8 mouse cellular contexts compared by ENCODE assay signal in genomic region chrX:99199669-99200068, GRCm38 (mm10).
DNase-seq lines count a peak whose midpoint lies in the region; ATAC-seq and TF ChIP-seq lines count a peak whose summit lies in the region.

No protein-coding gene starts in this region.

- H3K27ac ChIP-seq in forebrain, embryonic 13.5 days = peak overlapping the region; percentile 97
- peak overlapping the region; percentile 71 for H3K27ac ChIP-seq in intestine, embryonic 15.5 days
- no peak overlapping the region for H3K27ac ChIP-seq in liver, embryonic 16.5 days (ENCODE audit: low read length)
- H3K27ac ChIP-seq in small intestine, adult 2 months (ENCODE audit: insufficient read depth, low read depth, low read length) = peak overlapping the region; percentile 48

- H3K9ac ChIP-seq in forebrain, embryonic 13.5 days = peak overlapping the region; percentile 40
- no peak overlapping the region for H3K9ac ChIP-seq in intestine, embryonic 15.5 days
- H3K9ac ChIP-seq in liver, embryonic 16.5 days (ENCODE audit: low read depth, low read length) = no peak overlapping the region

- no peak overlapping the region for H3K4me3 ChIP-seq in forebrain, embryonic 13.5 days
- no peak overlapping the region for H3K4me3 ChIP-seq in intestine, embryonic 15.5 days (replicated peaks)
- no peak overlapping the region for H3K4me3 ChIP-seq in liver, embryonic 16.5 days (ENCODE audit: low read depth, low read length)
- H3K4me3 ChIP-seq in small intestine, adult 2 months (ENCODE audit: low read depth, low read length) = no peak overlapping the region

- in situ Hi-C loops in Patski (cut with MboI; ENCODE audit: low pct_unique_long_range_greater_than_20kb) = loop anchor here (5.0 kb wide), 1 partner anchor 62 kb away; the partner anchor contains the start of gene Efnb1

- H3K4me1 ChIP-seq in forebrain, embryonic 13.5 days = peaks cover 43% of the 10 kb centered on the region
- H3K4me1 ChIP-seq in intestine, embryonic 15.5 days (replicated peaks) = no peaks in the 10 kb centered on the region
- H3K4me1 ChIP-seq in liver, embryonic 16.5 days (ENCODE audit: control insufficient read depth, low read depth, low read length) = no peaks in the 10 kb centered on the region
- H3K4me1 ChIP-seq in small intestine, adult 2 months (ENCODE audit: control insufficient read depth, insufficient read depth, insufficient read length, low read length) = 0 out of 2 replicates have a peak, but pooled peaks cover 2% of the 10 kb centered on the region

- ATAC-seq in Patski = peak; percentile 35
- no peak for ATAC-seq in forebrain, embryonic 13.5 days
- ATAC-seq in intestine, embryonic 15.5 days = peak; percentile 26
- 0 out of 2 replicates have a peak, but pooled peaks have one; percentile 21 for ATAC-seq in liver, embryonic 16.5 days (ENCODE audit: low read depth)

- H3K36me3 ChIP-seq in forebrain, embryonic 13.5 days (ENCODE audit: poor library complexity, severe bottlenecking) = no peaks in the 10 kb centered on the region
- H3K36me3 ChIP-seq in intestine, embryonic 15.5 days = no peaks in the 10 kb centered on the region
- no peaks in the 10 kb centered on the region for H3K36me3 ChIP-seq in liver, embryonic 16.5 days (ENCODE audit: control insufficient read depth, insufficient read depth)
- H3K36me3 ChIP-seq in small intestine, adult 2 months (ENCODE audit: control insufficient read depth, insufficient read depth, low read length) = no peaks in the 10 kb centered on the region

- CTCF ChIA-PET in Patski (lab: Charles Lee) = no interaction called here

- DNase-seq in Patski (ENCODE audit: low read depth, low spot score) = no peak
- DNase-seq in ovary, adult 18-20 months (ENCODE audit: low spot score) = no peak
- DNase-seq in Muller cell, postnatal 12 days (ENCODE audit: inconsistent ontology term) = no peak
- DNase-seq in B cell, adult 2 months = no peak

- H3K9me3 ChIP-seq in forebrain, embryonic 13.5 days (replicated peaks) = no peaks in the 10 kb centered on the region
- no peaks in the 10 kb centered on the region for H3K9me3 ChIP-seq in intestine, embryonic 15.5 days
- no peaks in the 10 kb centered on the region for H3K9me3 ChIP-seq in liver, embryonic 16.5 days (replicated peaks; ENCODE audit: control insufficient read depth, low read length)

- TF ChIP-seq CTCF in Patski (IDR thresholded peaks at IDR 0.05) = no peak
- TF ChIP-seq CTCF in small intestine, adult 2 months (IDR thresholded peaks at IDR 0.05; ENCODE audit: extremely low read depth, insufficient read length, insufficient replicate concordance, low read depth, low read length) = no peak

- peaks cover 3% of the 10 kb centered on the region for H3K27me3 ChIP-seq in Patski
- H3K27me3 ChIP-seq in forebrain, embryonic 13.5 days = peaks cover 7% of the 10 kb centered on the region; the same call in 1 of the 2 replicates
- H3K27me3 ChIP-seq in intestine, embryonic 15.5 days (replicated peaks) = peaks cover 5% of the 10 kb centered on the region; the same call in 1 of the 2 replicates
- H3K27me3 ChIP-seq in liver, embryonic 16.5 days (ENCODE audit: control insufficient read depth, insufficient read depth, low read depth, low read length) = peaks cover 4% of the 10 kb centered on the region; the same call in 1 of the 2 replicates
- no peaks in the 10 kb centered on the region for H3K27me3 ChIP-seq in small intestine, adult 2 months (ENCODE audit: control insufficient read depth, insufficient read depth, low read length)

- H3K4me2 ChIP-seq in forebrain, embryonic 13.5 days = peak overlapping the region; percentile 46; the same call in 1 of the 2 replicates
- peak overlapping the region; percentile 56; the same call in 1 of the 2 replicates for H3K4me2 ChIP-seq in intestine, embryonic 15.5 days (replicated peaks)
- H3K4me2 ChIP-seq in liver, embryonic 16.5 days (ENCODE audit: low read depth, low read length) = no peak overlapping the region

- POLR2A ChIA-PET in Patski (lab: Charles Lee) = interaction anchor here (0.6 kb wide), 1 partner anchor 153 kb away, joined by 5 read pairs; no protein-coding TSS in a partner anchor

- no peak for TF ChIP-seq POLR2A in small intestine, adult 2 months (IDR thresholded peaks at IDR 0.05; ENCODE audit: low read depth, low read length)

- 60% methylated on average over 5 of the region's 5 CpGs for WGBS in forebrain, embryonic 13.5 days
- WGBS in intestine, embryonic 15.5 days = 62% methylated on average over 5 of the region's 5 CpGs
- 61% methylated on average over 5 of the region's 5 CpGs for WGBS in liver, embryonic 16.5 days (ENCODE audit: insufficient replicate concordance)
- 80% methylated on average over 5 of the region's 5 CpGs for WGBS in small intestine, adult 2 months
